Mouse (Mus musculus) intestine, postnatal 0 days (tissue): ENCODE measurements around the gene Foxc1. TPM values are rescaled to one million over a fixed set of nuclear protein-coding genes. Genes with fewer than 3 reads are reported as not detected.

Experiments used
- ATAC-seq: fragments of 200-750 bp; cut with Nextera tagmentation; 2 replicates; pipeline ENCODE4 v1.8.0; 2017; ENCODE audit warnings: mild to moderate bottlenecking, moderate TSS enrichment, moderate library complexity
- H3K27ac ChIP-seq: fragments of 300-500 bp; sonication (generic); 2 replicates; pipeline ENCODE4 v1.5.1; 2014; ENCODE audit warnings: mild to moderate bottlenecking, low read depth, low read length, moderate library complexity
- H3K27me3 ChIP-seq: fragments of 300-500 bp; sonication (generic); replicated peaks from 2 replicates; pipeline ENCODE4 v1.6.1; 2014; ENCODE audit warnings: low read length, mixed read lengths; ENCODE audit not compliant: control insufficient read depth, insufficient read depth
- H3K36me3 ChIP-seq: fragments of 300-500 bp; sonication (generic); 2 replicates; pipeline ENCODE4 v1.6.1; 2014; ENCODE audit warnings: mild to moderate bottlenecking, moderate library complexity; ENCODE audit not compliant: control insufficient read depth, insufficient read depth
- H3K4me1 ChIP-seq: fragments of 300-500 bp; sonication (generic); replicated peaks from 2 replicates; pipeline ENCODE4 v1.6.1; 2014; ENCODE audit warnings: antibody characterized with exemption, low read length, mixed read lengths; ENCODE audit not compliant: control insufficient read depth, insufficient read depth
- H3K4me2 ChIP-seq: fragments of 300-500 bp; sonication (generic); replicated peaks from 2 replicates; pipeline ENCODE4 v1.6.1; 2014; ENCODE audit warnings: low read depth, mild to moderate bottlenecking, moderate library complexity
- H3K4me3 ChIP-seq: fragments of 300-500 bp; sonication (generic); 2 replicates; pipeline ENCODE4 v1.5.1; 2014; ENCODE audit warnings: low read depth, low read length
- H3K9ac ChIP-seq: fragments of 300-500 bp; sonication (generic); 2 replicates; pipeline ENCODE4 v1.6.1; 2014; ENCODE audit warnings: mild to moderate bottlenecking, low read depth, low read length
- H3K9me3 ChIP-seq: fragments of 300-500 bp; sonication (generic); 2 replicates; pipeline ENCODE4 v1.6.1; 2016; ENCODE audit warnings: mixed run types; ENCODE audit not compliant: control insufficient read depth
- CTCF ChIP-seq: sonication (generic); IDR thresholded peaks from 2 replicates; pipeline ENCODE4 v1.5.1; 2016; ENCODE audit warnings: low read depth, mild to moderate bottlenecking, control low read depth, antibody characterized with exemption, moderate library complexity
- WGBS: fragments of 180-500 bp; shearing (Covaris S2); extraction: QIAGEN DNeasy Blood & Tissue Kit; methylation state at CpG from one replicate; pipeline ENCODE4 v1.1.7; 2014; 5-methylcytosine and 5-hydroxymethylcytosine counted together
- polyA plus RNA-seq: library from polyadenylated mRNA; unstranded; fragments of >200 nt; fragmentation: Nextera tagmentation; extraction: Ambion mirVana; gene quantifications from 2 replicates; pipeline ENCODE4 v1.2.1, GENCODE M21; 2015

The Foxc1 gene
- polyA plus RNA-seq, 1 experiment from 2014 or later, result 0.08 TPM

- peak; percentile 50 for TF ChIP-seq CTCF
- H3K9ac ChIP-seq, result peak overlapping the region; percentile 31; the same call in 1 of the 2 replicates
- peak overlapping the region; percentile 56 for H3K4me3 ChIP-seq
- peaks cover 5% of the 10 kb centered on the region for H3K4me1 ChIP-seq
- WGBS, result under 1% methylated on average over 65 of the region's 73 CpGs
- H3K9me3 ChIP-seq, result no peaks in the 10 kb centered on the region
- 0 out of 2 replicates have a peak, but pooled peaks have one; percentile 36 for ATAC-seq
- H3K4me2 ChIP-seq, result peak overlapping the region; percentile 98
- no peak overlapping the region for H3K27ac ChIP-seq
- H3K36me3 ChIP-seq, result no peaks in the 10 kb centered on the region
- peaks cover 93% of the 10 kb centered on the region for H3K27me3 ChIP-seq
These were observed 1.8 kb downstream of the Foxc1 start for GRCm38 (mm10) chr13:31808116-31808803.

- Histone ChIP-seq H3K27ac (no peak overlapping the region), H3K4me2 (peak overlapping the region; percentile 98), H3K36me3 (no peaks in the 10 kb centered on the region), H3K27me3 (peaks cover 93% of the 10 kb centered on the region), H3K9ac (no peak overlapping the region), H3K9me3 (no peaks in the 10 kb centered on the region), H3K4me3 (peak overlapping the region; percentile 56), H3K4me1 (peaks cover 5% of the 10 kb centered on the region; the same call in 1 of the 2 replicates)
- ATAC-seq, result no peak
- 13% methylated on average over 16 of the region's 16 CpGs for WGBS
- no peak for TF ChIP-seq CTCF
These were observed 2.5 kb downstream of the Foxc1 start for GRCm38 (mm10) chr13:31808804-31809420.

- H3K9ac ChIP-seq, result no peak overlapping the region
- H3K4me2 ChIP-seq, result no peak overlapping the region
- no peak for ATAC-seq
- no peak overlapping the region for H3K27ac ChIP-seq
- H3K4me1 ChIP-seq, result peaks cover 5% of the 10 kb centered on the region; the same call in 1 of the 2 replicates
- TF ChIP-seq CTCF, result no peak
- H3K36me3 ChIP-seq, result no peaks in the 10 kb centered on the region
- H3K27me3 ChIP-seq, result peaks cover 90% of the 10 kb centered on the region
- no peak overlapping the region for H3K4me3 ChIP-seq
- 29% methylated on average over 6 of the region's 6 CpGs for WGBS
- no peaks in the 10 kb centered on the region for H3K9me3 ChIP-seq
These were observed 3.3 kb downstream of the Foxc1 start for GRCm38 (mm10) chr13:31809701-31810100.

- Histone ChIP-seq H3K27ac (no peak overlapping the region), H3K4me1 (peaks cover 5% of the 10 kb centered on the region; the same call in 1 of the 2 replicates), H3K9ac (no peak overlapping the region), H3K36me3 (no peaks in the 10 kb centered on the region), H3K9me3 (no peaks in the 10 kb centered on the region), H3K4me2 (peak overlapping the region; percentile 63; the same call in 1 of the 2 replicates), H3K27me3 (peaks cover 88% of the 10 kb centered on the region), H3K4me3 (peak overlapping the region; percentile 41)
- ATAC-seq, result no peak
- WGBS, result 15% methylated on average over 9 of the region's 9 CpGs
- TF ChIP-seq CTCF, result no peak
These were observed 3.9 kb downstream of the Foxc1 start for GRCm38 (mm10) chr13:31810375-31810692.

GRCm38 (mm10) chr13:31810693-31811541, 4.5 kb downstream of the Foxc1 start:
- WGBS, result 2% methylated on average over 62 of the region's 65 CpGs
- no peak for ATAC-seq
- Histone ChIP-seq H3K4me3 (peak overlapping the region; percentile 41), H3K4me1 (peaks cover 5% of the 10 kb centered on the region; the same call in 1 of the 2 replicates), H3K27ac (no peak overlapping the region), H3K9me3 (no peaks in the 10 kb centered on the region), H3K9ac (no peak overlapping the region), H3K36me3 (no peaks in the 10 kb centered on the region), H3K27me3 (peaks cover 85% of the 10 kb centered on the region), H3K4me2 (peak overlapping the region; percentile 63)
- TF ChIP-seq CTCF, result no peak

- Histone ChIP-seq H3K4me3 (peak overlapping the region; percentile 41), H3K4me2 (peak overlapping the region; percentile 63), H3K27me3 (peaks cover 78% of the 10 kb centered on the region), H3K9ac (no peak overlapping the region), H3K36me3 (no peaks in the 10 kb centered on the region), H3K27ac (no peak overlapping the region), H3K9me3 (no peaks in the 10 kb centered on the region), H3K4me1 (peaks cover 5% of the 10 kb centered on the region; the same call in 1 of the 2 replicates)
- no peak for TF ChIP-seq CTCF
- ATAC-seq, result no peak
- WGBS, result 34% methylated on average over 41 of the region's 44 CpGs
These were observed 5.1 kb downstream of the Foxc1 start for GRCm38 (mm10) chr13:31811542-31812021.
